Mouse (Mus musculus) thymus, adult 2 months (tissue): ENCODE results near the gene Ahnak.

Experiments used
- CTCF ChIP-seq: fragments of 200-500 bp; IDR thresholded peaks from 2 replicates; pipeline ENCODE4 v1.5.1; 2012; ENCODE audit warnings: mild to moderate bottlenecking, control low read depth, low read length, moderate library complexity, borderline replicate concordance; ENCODE audit not compliant: control insufficient read depth, poor library complexity, insufficient read depth; ENCODE audit errors: extremely low read depth
- POLR2A ChIP-seq: fragments of 200-500 bp; IDR thresholded peaks from 2 replicates; pipeline ENCODE4 v1.6.1; 2012; ENCODE audit warnings: mild to moderate bottlenecking, low read length, control low read depth, moderate library complexity; ENCODE audit not compliant: control insufficient read depth, poor library complexity, insufficient read depth; ENCODE audit errors: extremely low read depth

DNA sequence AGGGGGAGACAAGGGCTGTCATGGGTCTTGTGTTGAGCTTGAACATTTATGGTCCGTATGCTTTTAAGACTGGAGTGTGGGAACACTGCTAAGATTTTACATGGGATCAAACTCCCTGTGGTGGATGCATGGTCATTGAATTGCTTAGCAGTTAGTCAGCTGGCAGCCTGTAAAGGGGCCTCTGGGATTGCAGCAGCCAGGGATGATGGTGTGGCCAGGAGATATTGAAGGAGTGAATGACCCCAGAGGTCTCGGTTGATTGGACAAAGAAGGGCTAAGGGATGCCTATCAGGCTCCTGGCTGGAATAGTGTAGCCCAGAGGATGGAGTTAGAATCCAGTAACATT is 93.9 kb downstream of the Ahnak start:
- TF ChIP-seq CTCF (no peak), POLR2A (no peak)
